12 mouse cellular contexts compared by ENCODE assay signal in the genomic region with DNA sequence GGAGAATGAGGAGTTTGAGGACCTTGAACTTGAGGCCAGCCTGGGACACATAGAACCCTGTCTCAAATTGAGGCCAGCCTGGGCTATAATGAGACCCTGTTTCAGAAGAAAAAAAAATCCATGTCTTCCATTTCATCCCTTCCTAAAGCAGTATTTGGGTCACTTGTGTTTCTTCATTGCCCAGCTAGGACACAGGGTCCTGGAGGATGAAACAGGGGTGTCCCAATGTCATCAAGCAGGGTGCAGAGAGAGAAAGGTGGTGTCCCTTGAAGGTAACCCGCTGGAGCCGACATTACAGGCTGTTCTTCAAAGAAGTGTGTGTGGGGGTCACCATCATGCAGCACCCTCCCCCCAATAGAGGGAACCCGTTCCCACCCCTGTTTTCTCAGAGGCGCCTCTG.
A peak's percentile ranks its signal among the peaks of the same experiment; 100 is the strongest.
DNase-seq lines count a peak whose midpoint lies in the region; ATAC-seq and TF ChIP-seq lines count a peak whose summit lies in the region.
"Had no signal": no experiment of that assay in that cellular context is flagged by ENCODE, and none has a peak within 500 bp of the region (broad histone marks: within the 10 kb centered on the region; RNA-seq: fewer than 3 reads in every experiment).

No protein-coding gene starts in this region.

- TF ChIP-seq POLR2A in liver, adult 2 months (IDR thresholded peaks at IDR 0.05; ENCODE audit: extremely low read depth, insufficient read depth, low read length): no peak
- TF ChIP-seq POLR2A in cerebellum, adult 2 months (IDR thresholded peaks at IDR 0.05; ENCODE audit: borderline replicate concordance, insufficient read depth, low read length): no peak

- H3K4me2 ChIP-seq in liver, embryonic 11.5 days: no peak overlapping the region
- H3K4me2 ChIP-seq in forebrain, embryonic 16.5 days (ENCODE audit: low read length): peak overlapping the region; percentile 19; the same call in 1 of the 2 replicates
- peak overlapping the region; percentile 14 for H3K4me2 ChIP-seq in midbrain, embryonic 13.5 days (replicated peaks)
- H3K4me2 ChIP-seq: liver, embryonic 13.5 days had no signal

- H3K4me1 ChIP-seq in liver, adult 2 months (ENCODE audit: control insufficient read depth, insufficient read depth, low read length): no peaks in the 10 kb centered on the region
- H3K4me1 ChIP-seq in liver, embryonic 11.5 days (replicated peaks; ENCODE audit: control insufficient read depth, insufficient read depth, low read length): peaks cover 2% of the 10 kb centered on the region; the same call in 1 of the 2 replicates
- H3K4me1 ChIP-seq in forebrain, embryonic 16.5 days (replicated peaks; ENCODE audit: control insufficient read depth, insufficient read depth, low read length): peaks cover 26% of the 10 kb centered on the region
- H3K4me1 ChIP-seq in midbrain, embryonic 13.5 days (replicated peaks): peaks cover 94% of the 10 kb centered on the region
- H3K4me1 ChIP-seq in cerebellum, adult 2 months (ENCODE audit: control insufficient read depth, insufficient read depth, low read length): peaks cover 23% of the 10 kb centered on the region

- no peak for ATAC-seq in liver, embryonic 11.5 days (replicated peaks; ENCODE audit: low FRiP score)
- ATAC-seq in forebrain, embryonic 16.5 days: no peak
- ATAC-seq in midbrain, embryonic 13.5 days: no peak

- no peaks in the 10 kb centered on the region for H3K79me2 ChIP-seq in liver, adult 2 months (ENCODE audit: control insufficient read depth, insufficient read depth, low read length)

- H3K27ac ChIP-seq in liver, adult 2 months (replicated peaks; ENCODE audit: insufficient read depth, low read depth, low read length): peak overlapping the region; percentile 19; the same call in 1 of the 2 replicates
- H3K27ac ChIP-seq in liver, embryonic 11.5 days (ENCODE audit: low read depth, low read length): no peak overlapping the region
- no peak overlapping the region; the same call in 1 of the 2 replicates for H3K27ac ChIP-seq in forebrain, embryonic 16.5 days (ENCODE audit: low read length)
- peak overlapping the region; percentile 100 for H3K27ac ChIP-seq in midbrain, embryonic 13.5 days
- H3K27ac ChIP-seq in cerebellum, adult 2 months (ENCODE audit: insufficient read depth, low read length): no peak overlapping the region
- H3K27ac ChIP-seq: liver, embryonic 13.5 days had no signal

- no peak for TF ChIP-seq CTCF in liver, adult 2 months (IDR thresholded peaks at IDR 0.05; ENCODE audit: low read depth, low read length)
- no peak for TF ChIP-seq CTCF in cerebellum, adult 2 months (IDR thresholded peaks at IDR 0.05; ENCODE audit: borderline replicate concordance, insufficient read depth, low read depth, low read length)

- no peak overlapping the region for H3K4me3 ChIP-seq in liver, adult 2 months (ENCODE audit: insufficient read depth, low read depth, low read length)
- H3K4me3 ChIP-seq in liver, embryonic 11.5 days (ENCODE audit: low read depth, low read length): no peak overlapping the region
- no peak overlapping the region for H3K4me3 ChIP-seq in forebrain, embryonic 16.5 days (replicated peaks; ENCODE audit: low read length)
- H3K4me3 ChIP-seq in midbrain, embryonic 13.5 days (replicated peaks): no peak overlapping the region
- no peak overlapping the region for H3K4me3 ChIP-seq in cerebellum, adult 2 months (replicated peaks; ENCODE audit: insufficient read depth, low read depth, low read length)
- H3K4me3 ChIP-seq: liver, embryonic 13.5 days had no signal

- H3K27me3 ChIP-seq in liver, adult 2 months (ENCODE audit: control insufficient read depth, insufficient read depth, low read length): peaks cover 4% of the 10 kb centered on the region; the same call in 1 of the 2 replicates
- H3K27me3 ChIP-seq in liver, embryonic 11.5 days (replicated peaks; ENCODE audit: control insufficient read depth, insufficient read depth, low read length): peaks cover 6% of the 10 kb centered on the region
- no peaks in the 10 kb centered on the region for H3K27me3 ChIP-seq in forebrain, embryonic 16.5 days (replicated peaks; ENCODE audit: control insufficient read depth, insufficient read depth, low read length)
- no peaks in the 10 kb centered on the region for H3K27me3 ChIP-seq in midbrain, embryonic 13.5 days
- no peaks in the 10 kb centered on the region for H3K27me3 ChIP-seq in cerebellum, adult 2 months (ENCODE audit: control insufficient read depth, insufficient read depth, low read length)

- no peaks in the 10 kb centered on the region for H3K9me3 ChIP-seq in liver, embryonic 11.5 days (ENCODE audit: control insufficient read depth, low read length)
- H3K9me3 ChIP-seq in forebrain, embryonic 16.5 days (ENCODE audit: control insufficient read depth, low read length): no peaks in the 10 kb centered on the region
- H3K9me3 ChIP-seq in midbrain, embryonic 13.5 days: no peaks in the 10 kb centered on the region
- H3K9me3 ChIP-seq: liver, embryonic 13.5 days had no signal

- H3K36me3 ChIP-seq in liver, adult 2 months (ENCODE audit: control insufficient read depth, insufficient read depth, low read length): no peaks in the 10 kb centered on the region
- H3K36me3 ChIP-seq in liver, embryonic 11.5 days (ENCODE audit: control insufficient read depth, insufficient read depth, low read length): no peaks in the 10 kb centered on the region
- no peaks in the 10 kb centered on the region for H3K36me3 ChIP-seq in forebrain, embryonic 16.5 days (ENCODE audit: control insufficient read depth, insufficient read depth)
- H3K36me3 ChIP-seq in midbrain, embryonic 13.5 days: no peaks in the 10 kb centered on the region
- H3K36me3 ChIP-seq: liver, embryonic 13.5 days had no signal

- DNase-seq in liver, adult 2 months (ENCODE audit: extremely low read depth, low read depth, low spot score): no peak
- DNase-seq in liver, embryonic 11.5 days (ENCODE audit: low spot score): no peak
- no peak for DNase-seq in cerebellum, adult 2 months
- DNase-seq in adrenal gland, postnatal 36 days: no peak
- DNase-seq in lung, postnatal 4 days: no peak
- DNase-seq: cerebellum, adult 9-10 months; kidney, adult 8-10 months; liver, embryonic 13.5 days; spleen, adult 18-20 months; thymus, postnatal 25 days had no signal

- WGBS in liver, adult 2 months: 82% methylated on average over 4 of the region's 4 CpGs
- 68% methylated on average over 4 of the region's 4 CpGs for WGBS in liver, embryonic 11.5 days
- WGBS in forebrain, embryonic 16.5 days: 5% methylated on average over 4 of the region's 4 CpGs
- WGBS in midbrain, embryonic 13.5 days: 4% methylated on average over 4 of the region's 4 CpGs
- WGBS in cerebellum, adult 2 months: 71% methylated on average over 4 of the region's 4 CpGs

- H3K9ac ChIP-seq in liver, adult 2 months (ENCODE audit: low read depth, low read length): no peak overlapping the region
- H3K9ac ChIP-seq in liver, embryonic 11.5 days (ENCODE audit: low read depth, low read length): no peak overlapping the region
- peak overlapping the region; percentile 34; the same call in 1 of the 2 replicates for H3K9ac ChIP-seq in forebrain, embryonic 16.5 days (replicated peaks; ENCODE audit: low read depth, low read length)
- peak overlapping the region; percentile 55 for H3K9ac ChIP-seq in midbrain, embryonic 13.5 days (replicated peaks)
- H3K9ac ChIP-seq: liver, embryonic 13.5 days had no signal

Comparison
In these comparisons a context has a peak if more than half of its experiments do, and no peak if none do; other contexts are left out.
1. H3K27ac ChIP-seq: peak in liver, adult 2 months (single experiment) and midbrain, embryonic 13.5 days (single experiment); none in liver, embryonic 11.5 days (single experiment), forebrain, embryonic 16.5 days (single experiment) and cerebellum, adult 2 months (single experiment).
2. H3K9ac ChIP-seq: peak in forebrain, embryonic 16.5 days (single experiment) and midbrain, embryonic 13.5 days (single experiment); none in liver, adult 2 months (single experiment) and liver, embryonic 11.5 days (single experiment).